Mouse (Mus musculus): ENCODE results near the gene Tspan18. TPM values are rescaled to one million over a fixed set of nuclear protein-coding genes. Genes with fewer than 3 reads are reported as not detected.

The Tspan18 gene
- polyA plus RNA-seq, 1 experiment from 2014 or later = 16.4 TPM

DNA sequence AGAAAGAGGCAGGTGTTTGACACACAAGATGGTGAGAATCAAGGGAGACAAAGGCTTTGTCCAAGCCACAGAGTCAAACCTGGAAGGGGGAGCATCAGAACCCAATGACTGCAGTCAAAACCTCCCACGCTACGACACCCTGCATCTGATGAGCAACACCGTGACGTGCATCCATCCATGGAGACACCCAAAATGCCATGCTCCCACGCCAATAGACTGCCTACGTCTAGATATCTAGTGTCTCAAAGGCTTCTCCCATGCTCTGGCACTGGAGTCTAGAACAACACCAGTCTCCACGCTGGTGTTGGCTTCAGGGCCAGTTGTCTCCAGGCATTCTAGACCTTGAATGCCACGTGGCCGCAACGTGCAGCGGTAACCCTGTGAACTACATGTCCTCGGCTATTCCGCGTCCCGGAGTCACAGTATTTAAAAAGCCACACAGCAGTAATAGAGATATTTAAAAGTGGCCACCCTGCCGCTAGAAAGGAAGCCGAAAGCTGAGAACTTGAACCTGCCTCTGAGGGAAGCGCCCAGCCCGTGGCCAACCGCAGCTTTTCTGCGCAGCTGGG, 15.4 kb downstream of the Tspan18 start:
- H3K9ac ChIP-seq (replicated peaks) = no peak overlapping the region
- H3K27me3 ChIP-seq = no peaks in the 10 kb centered on the region
- H3K4me2 ChIP-seq = no peak overlapping the region
- ATAC-seq (ENCODE audit: insufficient number of reproducible peaks, insufficient read depth, low FRiP score, low TSS enrichment, low read depth) = 0 out of 2 replicates have a peak, but pooled peaks have one; percentile 35
- no peaks in the 10 kb centered on the region for H3K9me3 ChIP-seq
- H3K4me3 ChIP-seq (replicated peaks) = no peak overlapping the region
- H3K36me3 ChIP-seq = 0 out of 2 replicates have a peak, but pooled peaks cover 7% of the 10 kb centered on the region
- peak overlapping the region; percentile 66 for H3K27ac ChIP-seq
- WGBS = 54% methylated on average over 21 of the region's 21 CpGs
- peaks cover 65% of the 10 kb centered on the region for H3K4me1 ChIP-seq (replicated peaks)

DNA sequence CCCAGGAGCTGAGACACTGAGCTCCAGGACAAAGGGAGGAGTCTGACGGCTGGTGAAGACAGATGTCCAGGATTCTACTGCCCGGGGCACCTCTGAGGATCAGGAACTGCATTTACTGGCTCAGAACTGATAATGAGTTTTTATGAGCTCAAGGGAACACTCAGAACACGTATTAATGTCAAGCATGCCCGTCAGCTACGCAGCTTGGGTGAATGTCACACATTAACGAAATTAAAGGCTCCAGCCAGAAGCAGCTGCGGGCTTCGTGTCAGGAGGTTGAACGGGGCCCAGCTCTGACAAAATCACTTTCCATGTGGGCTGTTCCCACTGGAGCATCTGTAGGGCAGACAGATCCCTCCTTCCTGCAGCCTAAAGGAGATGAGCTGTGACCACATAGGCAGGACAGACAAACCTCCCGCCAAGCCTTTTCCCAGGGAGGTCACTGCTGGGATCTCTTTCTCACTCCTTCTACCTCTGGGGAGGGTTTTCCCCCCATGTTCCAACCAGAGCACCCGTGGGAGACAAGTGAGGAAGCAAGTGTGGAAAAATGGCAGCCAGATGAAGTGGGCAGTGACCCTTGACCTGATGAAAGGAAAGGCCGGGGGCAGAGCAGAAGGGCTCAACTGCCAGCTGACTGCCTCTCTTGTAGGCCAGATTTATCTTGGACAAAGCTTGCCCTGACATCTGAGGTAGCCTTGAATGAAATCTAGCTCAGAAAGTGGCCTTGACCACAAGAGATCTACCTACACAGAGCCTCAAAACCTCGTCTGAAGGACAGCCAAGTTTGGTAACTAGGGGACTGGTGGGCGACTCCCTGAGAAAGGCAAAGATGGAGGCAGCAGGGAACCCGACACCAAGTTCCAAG, 20.3 kb downstream of the Tspan18 start:
- no peak overlapping the region for H3K4me2 ChIP-seq
- peaks cover 37% of the 10 kb centered on the region for H3K4me1 ChIP-seq (replicated peaks)
- H3K36me3 ChIP-seq = peaks cover 6% of the 10 kb centered on the region; the same call in 1 of the 2 replicates
- no peak overlapping the region for H3K27ac ChIP-seq
- no peaks in the 10 kb centered on the region; the same call in 1 of the 2 replicates for H3K27me3 ChIP-seq
- ATAC-seq (ENCODE audit: insufficient number of reproducible peaks, insufficient read depth, low FRiP score, low TSS enrichment, low read depth) = no peak
- 32% methylated on average over 15 of the region's 15 CpGs for WGBS
- H3K4me3 ChIP-seq (replicated peaks) = no peak overlapping the region
- H3K9ac ChIP-seq (replicated peaks) = no peak overlapping the region
- no peaks in the 10 kb centered on the region for H3K9me3 ChIP-seq

DNA sequence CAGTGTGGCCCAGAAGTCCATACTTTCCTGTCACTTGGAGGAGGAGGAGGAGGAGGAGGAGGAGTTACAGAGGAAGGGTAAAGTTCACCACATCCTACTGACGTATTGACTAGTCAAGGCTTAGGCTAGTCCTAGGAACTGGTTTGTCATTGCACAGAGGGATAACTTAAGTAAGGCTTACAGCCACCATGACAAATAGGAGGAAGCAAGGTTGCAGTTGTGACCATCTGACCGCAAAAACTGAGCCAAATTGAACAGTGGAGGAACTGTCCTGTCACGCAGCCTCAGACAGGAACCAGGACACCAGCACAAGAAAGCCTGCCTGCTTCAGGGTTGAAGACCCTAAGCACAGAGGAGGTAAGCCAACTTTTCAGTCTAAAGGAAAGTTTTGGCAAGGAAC, 21.8 kb downstream of the Tspan18 start:
- ATAC-seq (ENCODE audit: insufficient number of reproducible peaks, insufficient read depth, low FRiP score, low TSS enrichment, low read depth) = no peak
- H3K36me3 ChIP-seq = peaks cover 6% of the 10 kb centered on the region; the same call in 1 of the 2 replicates
- H3K4me2 ChIP-seq = no peak overlapping the region
- peaks cover 22% of the 10 kb centered on the region for H3K4me1 ChIP-seq (replicated peaks)
- WGBS = 86% methylated on average over 3 of the region's 3 CpGs
- no peaks in the 10 kb centered on the region for H3K9me3 ChIP-seq
- H3K27me3 ChIP-seq = no peaks in the 10 kb centered on the region; the same call in 1 of the 2 replicates
- H3K27ac ChIP-seq = no peak overlapping the region
- no peak overlapping the region for H3K9ac ChIP-seq (replicated peaks)
- no peak overlapping the region for H3K4me3 ChIP-seq (replicated peaks)

DNA sequence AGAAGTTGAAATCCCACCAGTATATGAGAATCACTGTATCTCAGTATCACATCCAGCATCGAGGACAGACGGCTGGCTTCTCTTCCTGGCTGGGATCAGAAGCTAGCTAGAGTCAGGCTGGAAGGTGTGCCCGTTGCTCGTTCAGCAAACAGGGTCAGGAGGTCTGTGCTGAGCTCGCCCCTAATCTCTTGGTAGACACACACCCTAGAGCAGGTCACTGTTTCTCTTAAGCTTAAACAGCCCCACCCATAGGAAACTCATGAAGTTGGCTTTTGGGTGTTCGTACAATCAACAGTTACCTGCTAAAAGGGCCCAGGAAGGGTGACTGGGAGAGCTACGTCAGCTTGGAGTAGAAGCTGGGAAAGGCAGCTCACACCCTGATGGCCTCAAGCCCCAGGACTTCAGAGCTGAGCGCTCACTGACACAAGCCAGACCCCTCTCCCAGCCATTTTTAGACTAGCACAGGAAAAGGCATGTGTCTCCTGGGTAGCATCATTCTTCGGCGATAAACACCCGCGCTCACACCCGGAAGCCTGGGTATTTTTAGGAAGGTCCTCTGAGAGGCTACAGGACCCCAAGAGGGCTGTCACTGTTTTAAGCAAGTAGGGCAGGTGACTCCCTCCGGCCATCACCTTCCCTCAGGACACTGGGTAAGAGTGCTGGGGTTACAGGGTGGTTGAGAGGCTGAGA, 24.4 kb downstream of the Tspan18 start:
- no peak overlapping the region for H3K4me3 ChIP-seq (replicated peaks)
- no peak overlapping the region for H3K27ac ChIP-seq
- no peak for ATAC-seq (ENCODE audit: insufficient number of reproducible peaks, insufficient read depth, low FRiP score, low TSS enrichment, low read depth)
- H3K4me1 ChIP-seq (replicated peaks) = peaks cover 12% of the 10 kb centered on the region
- 74% methylated on average over 14 of the region's 14 CpGs for WGBS
- no peak overlapping the region for H3K4me2 ChIP-seq
- no peaks in the 10 kb centered on the region; the same call in 1 of the 2 replicates for H3K27me3 ChIP-seq
- peaks cover 6% of the 10 kb centered on the region; the same call in 1 of the 2 replicates for H3K36me3 ChIP-seq
- no peak overlapping the region for H3K9ac ChIP-seq (replicated peaks)
- no peaks in the 10 kb centered on the region for H3K9me3 ChIP-seq

DNA sequence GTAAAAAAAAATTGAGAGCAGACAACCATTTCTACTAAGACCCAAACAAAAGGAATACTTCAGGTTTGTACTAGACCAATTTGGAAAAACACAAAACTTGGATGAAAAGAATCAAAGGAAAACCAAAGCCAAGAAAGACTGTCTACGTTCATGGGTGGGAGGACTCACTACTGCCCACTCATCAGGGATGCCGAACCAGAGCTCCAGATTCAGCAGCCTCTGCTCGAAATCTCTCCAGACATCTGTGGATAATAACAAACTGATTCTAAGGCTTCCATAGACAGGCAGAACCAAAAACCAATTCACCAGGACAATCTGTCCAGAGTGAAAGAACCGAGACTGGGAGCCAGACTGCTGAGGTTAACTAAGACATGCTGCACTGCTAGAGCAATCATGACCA, 27.4 kb downstream of the Tspan18 start:
- peaks cover 15% of the 10 kb centered on the region for H3K4me1 ChIP-seq (replicated peaks)
- H3K4me2 ChIP-seq = no peak overlapping the region
- H3K36me3 ChIP-seq = peaks cover 6% of the 10 kb centered on the region; the same call in 1 of the 2 replicates
- H3K27ac ChIP-seq = no peak overlapping the region
- H3K9me3 ChIP-seq = no peaks in the 10 kb centered on the region
- no peak overlapping the region for H3K4me3 ChIP-seq (replicated peaks)
- no peaks in the 10 kb centered on the region; the same call in 1 of the 2 replicates for H3K27me3 ChIP-seq
- WGBS = 79% methylated on average over 4 of the region's 4 CpGs
- H3K9ac ChIP-seq (replicated peaks) = no peak overlapping the region
- ATAC-seq (ENCODE audit: insufficient number of reproducible peaks, insufficient read depth, low FRiP score, low TSS enrichment, low read depth) = no peak

DNA sequence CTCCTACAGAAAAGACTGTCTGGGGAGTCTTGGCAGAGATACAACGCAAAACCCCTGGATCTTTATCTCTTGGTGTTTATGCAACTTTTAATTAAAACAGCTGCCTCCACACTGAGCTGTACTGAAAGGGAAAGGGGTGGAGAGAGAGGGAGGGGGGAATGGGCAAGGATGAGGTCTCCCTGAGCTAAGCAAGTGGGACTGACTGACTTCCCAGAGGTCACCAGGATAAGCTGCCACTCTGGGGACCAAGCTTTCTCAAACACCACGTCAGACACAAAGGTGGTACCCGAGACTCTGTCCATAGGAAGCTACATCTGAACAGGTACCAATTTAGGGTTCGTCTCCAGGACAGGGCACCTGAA, 30.1 kb downstream of the Tspan18 start:
- Histone ChIP-seq H3K27ac (no peak overlapping the region; the same call in 1 of the 2 replicates), H3K9me3 (no peaks in the 10 kb centered on the region), H3K4me2 (no peak overlapping the region), H3K4me3 (replicated peaks) (no peak overlapping the region), H3K36me3 (no peaks in the 10 kb centered on the region), H3K9ac (replicated peaks) (no peak overlapping the region), H3K4me1 (replicated peaks) (peaks cover 15% of the 10 kb centered on the region), H3K27me3 (no peaks in the 10 kb centered on the region; the same call in 1 of the 2 replicates)
- no peak for ATAC-seq (ENCODE audit: insufficient number of reproducible peaks, insufficient read depth, low FRiP score, low TSS enrichment, low read depth)
- WGBS = 61% methylated on average over 4 of the region's 4 CpGs

DNA sequence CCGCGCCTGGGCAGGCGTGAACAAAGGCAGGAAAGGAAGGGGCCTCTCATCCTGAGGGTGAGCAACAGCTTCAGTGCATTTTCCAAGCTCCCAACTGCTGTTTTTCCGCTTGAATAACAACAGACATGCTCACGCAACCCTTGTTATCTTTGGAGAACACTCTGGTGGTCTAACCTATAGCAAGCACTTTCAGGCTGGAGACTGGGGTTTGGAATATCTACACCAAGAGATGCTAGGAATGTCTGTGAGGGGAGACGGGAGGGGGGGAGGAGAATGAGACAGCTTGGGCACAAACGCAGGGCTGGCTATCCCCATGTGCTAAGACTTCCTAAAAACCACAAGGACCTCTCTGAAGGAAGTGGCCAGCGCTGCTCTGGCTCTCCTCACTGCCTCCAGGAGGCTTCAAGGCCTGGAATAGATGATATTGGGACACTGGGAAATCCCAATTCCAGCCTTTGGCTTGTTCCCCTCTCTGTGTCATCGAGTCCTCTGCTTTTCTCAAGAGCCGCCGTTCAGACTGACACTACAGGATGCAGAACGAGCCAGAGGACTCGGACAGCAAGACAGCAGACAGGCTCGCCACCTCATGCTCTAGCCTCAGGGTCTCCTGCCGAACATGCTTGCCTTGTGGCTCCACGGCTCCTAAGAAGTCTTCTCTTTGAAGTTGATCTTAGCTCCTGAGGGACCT, 30.6 kb downstream of the Tspan18 start:
- H3K36me3 ChIP-seq = no peaks in the 10 kb centered on the region
- no peak overlapping the region for H3K4me3 ChIP-seq (replicated peaks)
- peak overlapping the region; percentile 35; the same call in 1 of the 2 replicates for H3K27ac ChIP-seq
- peaks cover 15% of the 10 kb centered on the region for H3K4me1 ChIP-seq (replicated peaks)
- no peaks in the 10 kb centered on the region for H3K9me3 ChIP-seq
- no peak overlapping the region for H3K9ac ChIP-seq (replicated peaks)
- WGBS = 43% methylated on average over 16 of the region's 16 CpGs
- H3K27me3 ChIP-seq = no peaks in the 10 kb centered on the region; the same call in 1 of the 2 replicates
- no peak overlapping the region for H3K4me2 ChIP-seq
- ATAC-seq (ENCODE audit: insufficient number of reproducible peaks, insufficient read depth, low FRiP score, low TSS enrichment, low read depth) = no peak

DNA sequence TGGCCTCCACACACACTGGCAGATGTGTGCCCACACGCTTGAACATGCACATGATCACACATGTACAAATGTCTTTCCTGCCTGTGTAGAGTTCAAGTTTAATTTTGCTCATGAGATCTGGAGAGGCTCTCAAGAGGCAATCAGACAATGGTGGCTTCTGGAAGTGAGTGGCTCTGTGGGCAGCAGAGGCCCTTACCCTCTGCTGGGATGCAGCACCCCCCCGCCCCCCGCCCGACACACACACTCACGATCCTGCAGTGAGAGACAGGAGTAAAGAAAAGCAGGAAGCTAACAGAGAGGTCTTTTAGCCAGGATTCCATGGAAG, 31.1 kb downstream of the Tspan18 start:
- Histone ChIP-seq H3K27ac (no peak overlapping the region; the same call in 1 of the 2 replicates), H3K4me2 (no peak overlapping the region), H3K9me3 (no peaks in the 10 kb centered on the region), H3K36me3 (no peaks in the 10 kb centered on the region), H3K4me3 (replicated peaks) (no peak overlapping the region), H3K9ac (replicated peaks) (no peak overlapping the region), H3K27me3 (no peaks in the 10 kb centered on the region; the same call in 1 of the 2 replicates), H3K4me1 (replicated peaks) (peaks cover 15% of the 10 kb centered on the region)
- no peak for ATAC-seq (ENCODE audit: insufficient number of reproducible peaks, insufficient read depth, low FRiP score, low TSS enrichment, low read depth)
- 73% methylated on average over 5 of the region's 5 CpGs for WGBS

DNA sequence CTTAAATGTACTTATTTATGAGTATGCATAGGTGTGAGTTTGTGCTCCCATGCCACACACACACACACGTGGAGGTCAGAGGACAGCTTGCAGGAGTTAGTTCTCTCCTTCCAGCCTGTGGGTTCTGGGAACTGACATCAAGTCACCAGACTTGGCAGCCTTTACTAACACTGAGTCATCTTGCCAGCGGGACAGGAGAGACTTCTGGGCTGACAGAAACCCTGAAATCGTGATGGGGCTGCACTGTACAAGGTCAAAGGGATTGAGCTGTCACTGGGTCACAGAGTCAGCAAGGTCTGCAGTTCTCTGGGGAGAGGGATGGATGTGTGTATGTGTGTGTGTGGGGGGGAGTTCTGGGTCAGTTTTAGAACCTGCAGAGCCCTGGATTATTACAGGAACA, 36.6 kb downstream of the Tspan18 start:
- peaks cover 5% of the 10 kb centered on the region; the same call in 1 of the 2 replicates for H3K9me3 ChIP-seq
- H3K27ac ChIP-seq = no peak overlapping the region
- WGBS = 75% methylated on average over 3 of the region's 3 CpGs
- H3K4me1 ChIP-seq (replicated peaks) = no peaks in the 10 kb centered on the region
- H3K36me3 ChIP-seq = peaks cover 7% of the 10 kb centered on the region; the same call in 1 of the 2 replicates
- ATAC-seq (ENCODE audit: insufficient number of reproducible peaks, insufficient read depth, low FRiP score, low TSS enrichment, low read depth) = no peak
- no peaks in the 10 kb centered on the region for H3K27me3 ChIP-seq
- no peak overlapping the region for H3K4me3 ChIP-seq (replicated peaks)
- H3K4me2 ChIP-seq = no peak overlapping the region
- H3K9ac ChIP-seq (replicated peaks) = no peak overlapping the region

DNA sequence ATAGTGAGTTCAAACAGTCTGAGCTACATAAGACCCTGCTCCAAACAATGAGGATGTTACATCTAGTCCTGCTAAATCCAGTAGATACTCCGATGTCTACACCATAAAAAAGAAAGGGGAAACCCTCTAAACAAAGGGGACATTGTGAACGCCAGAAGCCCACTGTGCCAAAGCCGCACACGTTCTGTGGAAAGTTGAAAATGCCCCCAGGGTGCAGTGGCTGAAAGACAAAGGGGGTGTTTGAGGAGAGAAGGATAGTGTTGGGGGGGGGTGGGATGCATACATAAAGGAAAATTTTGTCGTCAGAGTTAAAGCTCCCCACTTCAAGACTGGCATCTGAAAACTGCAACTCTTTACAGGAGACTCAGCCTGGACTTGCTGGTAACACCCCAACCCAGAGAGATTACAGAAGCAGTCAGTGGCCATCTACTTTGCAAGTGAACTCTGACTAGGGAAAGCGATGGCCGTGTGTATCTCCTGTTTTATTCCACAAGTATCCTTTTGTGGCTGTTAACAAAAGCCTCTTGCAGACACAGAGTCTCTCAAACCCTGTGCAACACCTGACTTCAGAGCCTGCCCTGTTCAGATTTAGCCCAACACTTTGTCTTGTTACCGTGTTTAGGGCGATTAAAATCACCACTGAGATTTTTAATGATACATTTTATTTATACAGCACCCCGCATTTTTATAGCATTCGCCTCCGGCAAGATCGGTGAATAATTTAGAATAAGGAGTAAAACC, 42.9 kb downstream of the Tspan18 start:
- Histone ChIP-seq H3K27me3 (no peaks in the 10 kb centered on the region), H3K9me3 (peaks cover 5% of the 10 kb centered on the region; the same call in 1 of the 2 replicates), H3K4me1 (replicated peaks) (peaks cover 35% of the 10 kb centered on the region), H3K4me2 (no peak overlapping the region), H3K36me3 (peaks cover 7% of the 10 kb centered on the region; the same call in 1 of the 2 replicates), H3K27ac (peak overlapping the region; percentile 84), H3K4me3 (replicated peaks) (no peak overlapping the region), H3K9ac (replicated peaks) (no peak overlapping the region)
- 51% methylated on average over 13 of the region's 13 CpGs for WGBS
- ATAC-seq (ENCODE audit: insufficient number of reproducible peaks, insufficient read depth, low FRiP score, low TSS enrichment, low read depth) = no peak; the same call in 1 of the 2 replicates

All from limb, embryonic 12.5 days (tissue).